Mouse (Mus musculus) hindbrain, embryonic 11.5 days (tissue): ENCODE measurements around the gene Sprr1a. TPM values are rescaled to one million over a fixed set of nuclear protein-coding genes. Genes with fewer than 3 reads are reported as not detected.

Source experiments
- polyA plus RNA-seq: library from polyadenylated mRNA; unstranded; fragments of >200 nt; fragmentation: Nextera tagmentation; extraction: Ambion mirVana; gene quantifications from 2 replicates; pipeline ENCODE4 v1.2.1, GENCODE M21; 2014

Sprr1a gene
- polyA plus RNA-seq, 1 experiment from 2014 or later, result not detected

Other genes with a start within 250 kb of the Sprr1a start
- gene Sprr2a3, start 200.5 kb downstream of the Sprr1a start, polyA plus RNA-seq, result not detected in 2 replicates
- gene Sprr2b, start 169.3 kb downstream of the Sprr1a start, polyA plus RNA-seq, result 0.45 TPM in 1 of 2 replicates, not detected in the other
- gene Sprr2d, start 146.8 kb downstream of the Sprr1a start, polyA plus RNA-seq, result not detected in 2 replicates
- gene Sprr2e, start 133.8 kb downstream of the Sprr1a start, polyA plus RNA-seq, result not detected in 2 replicates
- not detected in 2 replicates for gene Sprr2f, start 120.7 kb downstream of the Sprr1a start, polyA plus RNA-seq
- gene Sprr2h, start 100.2 kb downstream of the Sprr1a start, polyA plus RNA-seq, result not detected in 2 replicates
- not detected in 2 replicates for gene Sprr2i, start 77.9 kb downstream of the Sprr1a start, polyA plus RNA-seq
- not detected in 2 replicates for gene Sprr2j-ps, start 67.8 kb downstream of the Sprr1a start, polyA plus RNA-seq
- gene Gm9774, start 56.5 kb downstream of the Sprr1a start, polyA plus RNA-seq, result 5.6 and 5.9 TPM in 2 replicates
- not detected in 2 replicates for gene Sprr2k, start 53.3 kb downstream of the Sprr1a start, polyA plus RNA-seq
- gene Sprr1b, start 47.1 kb downstream of the Sprr1a start, polyA plus RNA-seq, result not detected in 2 replicates
- not detected in 2 replicates for gene Sprr3, start 27.2 kb downstream of the Sprr1a start, polyA plus RNA-seq
- gene Sprr4, start 14.6 kb upstream of the Sprr1a start, polyA plus RNA-seq, result not detected in 2 replicates
- not detected in 2 replicates for gene 2310046K23Rik, start 48.6 kb upstream of the Sprr1a start, polyA plus RNA-seq
- gene Ivl, start 87.8 kb upstream of the Sprr1a start, polyA plus RNA-seq, result not detected in 2 replicates
- not detected in 2 replicates for gene Smcp, start 103.1 kb upstream of the Sprr1a start, polyA plus RNA-seq
- not detected in 2 replicates for gene 2210017I01Rik, start 121.6 kb upstream of the Sprr1a start, polyA plus RNA-seq
- not detected in 2 replicates for gene Lce6a, start 135.8 kb upstream of the Sprr1a start, polyA plus RNA-seq
- not detected in 2 replicates for gene Lce1a1, start 162.4 kb upstream of the Sprr1a start, polyA plus RNA-seq
- gene Lce1b, start 171.0 kb upstream of the Sprr1a start, polyA plus RNA-seq, result not detected in 2 replicates
- gene Lce1a2, start 184.4 kb upstream of the Sprr1a start, polyA plus RNA-seq, result not detected in 2 replicates
- gene Lce1c, start 193.4 kb upstream of the Sprr1a start, polyA plus RNA-seq, result not detected in 2 replicates
- gene Lce1d, start 201.3 kb upstream of the Sprr1a start, polyA plus RNA-seq, result not detected in 2 replicates
- not detected in 2 replicates for gene Lce1e, start 223.2 kb upstream of the Sprr1a start, polyA plus RNA-seq
- not detected in 2 replicates for gene Lce1f, start 234.5 kb upstream of the Sprr1a start, polyA plus RNA-seq